Mouse (Mus musculus) liver, embryonic 14.5 days (tissue): ENCODE results near the gene Ccdc8. TPM values are rescaled to one million over a fixed set of nuclear protein-coding genes. Genes with fewer than 3 reads are reported as not detected.

Experiments used
- ATAC-seq: fragments of 200-750 bp; cut with Nextera tagmentation; 2 replicates; pipeline ENCODE4 v1.8.0; 2017; ENCODE audit warnings: moderate number of reproducible peaks, mild to moderate bottlenecking, moderate library complexity; ENCODE audit not compliant: insufficient read depth
- DNase-seq, 3 experiments: peaks; one replicate each; pipeline ENCODE4 v3.0.0-alpha.2; 2012 to 2013; ENCODE audit warnings: low read depth in 3 of 3, low spot score in 3 of 3
- H3K27ac ChIP-seq: fragments of 300-500 bp; sonication (generic); 2 replicates; pipeline ENCODE4 v1.5.1; 2014; ENCODE audit warnings: moderate library complexity, mild to moderate bottlenecking, control low read depth, inconsistent platforms
- H3K27me3 ChIP-seq: fragments of 300-500 bp; sonication (generic); 2 replicates; pipeline ENCODE4 v1.6.1; 2014; ENCODE audit warnings: mild to moderate bottlenecking, low read length, moderate library complexity; ENCODE audit not compliant: control insufficient read depth, insufficient read depth
- H3K36me3 ChIP-seq: fragments of 300-500 bp; sonication (generic); replicated peaks from 2 replicates; pipeline ENCODE4 v1.6.1; 2014; ENCODE audit warnings: low read depth; ENCODE audit not compliant: control insufficient read depth, insufficient read depth
- H3K4me1 ChIP-seq, 2 experiments: fragments of 200-500 bp in 1 of 2; fragments of 300-500 bp in 1 of 2; sonication (generic) in 1 of 2; replicated peaks; 2 replicates each; pipeline ENCODE4 v1.6.1; 2012 to 2014; ENCODE audit warnings: antibody characterized with exemption in 1 of 2, inconsistent platforms in 1 of 2, low read length in 1 of 2; ENCODE audit not compliant: control insufficient read depth in 2 of 2, insufficient read depth in 2 of 2
- H3K4me2 ChIP-seq: fragments of 300-500 bp; sonication (generic); 2 replicates; pipeline ENCODE4 v1.6.1; 2014; ENCODE audit warnings: low read depth, mild to moderate bottlenecking, control low read depth, moderate library complexity
- H3K4me3 ChIP-seq, 2 experiments: fragments of 200-500 bp in 1 of 2; fragments of 300-500 bp in 1 of 2; sonication (generic) in 1 of 2; 2 replicates each; pipeline ENCODE4 v1.5.1; 2012 to 2014; ENCODE audit warnings: low read depth in 2 of 2, low read length in 2 of 2, mild to moderate bottlenecking in 2 of 2, control low read depth in 1 of 2, inconsistent platforms in 1 of 2, moderate library complexity in 1 of 2; ENCODE audit not compliant: insufficient read depth in 1 of 2
- H3K9ac ChIP-seq: fragments of 300-500 bp; sonication (generic); replicated peaks from 2 replicates; pipeline ENCODE4 v1.6.1; 2014; ENCODE audit warnings: mild to moderate bottlenecking, control low read depth, moderate library complexity
- H3K9me3 ChIP-seq: fragments of 300-500 bp; sonication (generic); 2 replicates; pipeline ENCODE4 v1.6.1; 2016; ENCODE audit warnings: low read length, mixed read lengths; ENCODE audit not compliant: control insufficient read depth
- CTCF ChIP-seq: IDR thresholded peaks from 2 replicates; pipeline ENCODE4 v1.5.1; 2016; ENCODE audit warnings: antibody characterized with exemption, low read depth, control low read depth
- EP300 ChIP-seq: IDR thresholded peaks from 2 replicates; pipeline ENCODE4 v1.6.1; 2016; ENCODE audit warnings: antibody characterized with exemption, low read depth
- WGBS: fragments of 180-500 bp; shearing (Covaris S2); extraction: QIAGEN DNeasy Blood & Tissue Kit; methylation state at CpG from one replicate; pipeline ENCODE4 v1.1.7; 2014; ENCODE audit not compliant: insufficient replicate concordance; 5-methylcytosine and 5-hydroxymethylcytosine counted together
- polyA plus RNA-seq, 2 experiments: library from polyadenylated mRNA; depleted of rRNA in 1 of 2; stranded (reverse) in 1 of 2; unstranded in 1 of 2; fragments of >200 nt; fragmentation: Nextera tagmentation in 1 of 2; extraction: Ambion mirVana in 1 of 2; gene quantifications; 2 replicates each; pipeline versions ENCODE4 v1.2.1 to v1.2.3; 2012 to 2014

Gene Ccdc8
- polyA plus RNA-seq, 2 experiments: 1.5 to 2.7 TPM

DNA sequence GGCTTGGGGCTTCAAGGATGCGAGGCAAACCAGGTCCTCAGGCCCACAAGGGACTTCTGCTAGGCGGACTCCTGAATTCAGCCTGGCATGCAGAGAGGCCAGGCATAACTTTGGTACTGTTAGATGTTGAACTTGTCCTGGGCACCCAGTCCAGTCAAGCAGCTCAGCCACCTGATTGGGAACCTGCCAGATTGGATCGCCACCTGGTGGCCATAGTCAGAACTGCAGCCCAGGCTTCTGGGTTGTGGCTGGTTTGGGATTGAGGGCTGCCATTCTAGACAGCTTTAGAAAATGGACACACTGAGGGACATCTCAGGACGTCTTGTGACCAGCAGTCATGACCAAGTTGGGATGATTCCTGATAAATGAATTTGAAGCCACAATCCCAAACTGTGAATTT, 7.1 kb downstream of the Ccdc8 start:
- DNase-seq: peak; percentile 60 to 67 (median 60)
- Histone ChIP-seq H3K4me3 (no peak overlapping the region), H3K9ac (0 out of 2 replicates have a peak overlapping the region, but pooled peaks have one; percentile 4), H3K9me3 (no peaks in the 10 kb centered on the region), H3K4me2 (peak overlapping the region; percentile 50), H3K4me1 (peaks cover 5 to 12% of the 10 kb centered on the region in 2 experiments), H3K36me3 (no peaks in the 10 kb centered on the region), H3K27me3 (no peaks in the 10 kb centered on the region; the same call in 1 of the 2 replicates), H3K27ac (no peak overlapping the region; the same call in 1 of the 2 replicates)
- TF ChIP-seq EP300 (no peak), CTCF (peak; percentile 100)
- peak; percentile 58; the same call in 1 of the 2 replicates for ATAC-seq
- WGBS: 18% methylated on average over 4 of the region's 4 CpGs

DNA sequence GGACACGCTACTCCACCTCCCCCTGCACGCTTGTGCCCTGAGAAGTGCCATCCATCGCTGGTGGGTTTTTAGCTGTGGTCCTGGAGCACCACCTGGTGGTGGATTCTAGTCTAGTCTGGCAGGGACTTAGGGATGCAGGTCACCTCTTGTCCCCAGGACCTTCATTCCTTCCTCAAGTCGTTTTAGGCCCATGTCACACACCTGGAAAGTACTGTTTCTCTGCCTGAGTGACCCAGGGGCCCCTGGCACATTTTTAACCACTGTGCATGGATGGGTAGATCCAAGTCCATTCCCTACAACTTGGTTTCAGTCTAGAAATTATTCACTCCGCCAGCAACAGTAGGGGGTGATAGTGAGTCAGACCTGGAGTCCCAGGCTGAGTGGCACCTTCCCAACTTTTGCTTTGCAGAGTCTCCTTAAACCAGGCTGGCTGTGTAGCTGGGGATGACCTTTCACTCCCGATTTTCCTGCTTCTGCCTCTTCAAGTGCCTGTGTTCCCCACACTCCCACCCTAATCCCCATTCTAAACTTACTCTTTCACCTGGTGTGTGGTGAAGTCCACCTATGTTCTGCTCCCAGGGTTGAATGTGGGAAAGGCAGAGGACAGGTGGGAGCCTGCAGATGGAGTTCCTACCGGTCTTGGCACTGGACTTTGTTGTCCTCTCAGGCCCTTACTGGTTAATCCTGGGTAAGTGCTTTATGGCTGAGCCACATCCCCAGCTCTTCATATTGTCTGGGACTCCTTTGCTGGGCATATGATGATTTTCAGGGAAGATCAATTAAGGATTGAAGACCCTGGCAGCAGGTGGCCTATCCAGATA, 10.1 kb downstream of the Ccdc8 start:
- WGBS: 15% methylated on average over 7 of the region's 7 CpGs
- H3K27ac ChIP-seq: no peak overlapping the region
- ATAC-seq: peak; percentile 54
- H3K9ac ChIP-seq: no peak overlapping the region
- H3K36me3 ChIP-seq: peaks cover 16% of the 10 kb centered on the region
- no peak overlapping the region for H3K4me2 ChIP-seq
- peaks cover 5 to 10% of the 10 kb centered on the region in 2 experiments for H3K4me1 ChIP-seq
- no peak overlapping the region for H3K4me3 ChIP-seq
- H3K9me3 ChIP-seq: no peaks in the 10 kb centered on the region
- peak; percentile 62 to 63 (median 63) for DNase-seq
- TF ChIP-seq CTCF (peak; percentile 94), EP300 (no peak)
- no peaks in the 10 kb centered on the region for H3K27me3 ChIP-seq

- Histone ChIP-seq H3K4me3 (no peak overlapping the region), H3K4me2 (no peak overlapping the region), H3K27me3 (no peaks in the 10 kb centered on the region), H3K4me1 (peaks cover 5 to 10% of the 10 kb centered on the region in 2 experiments), H3K9ac (no peak overlapping the region), H3K27ac (peak overlapping the region; percentile 23; the same call in 1 of the 2 replicates), H3K9me3 (no peaks in the 10 kb centered on the region), H3K36me3 (peaks cover 18% of the 10 kb centered on the region)
- DNase-seq (no peak), ATAC-seq (0 out of 2 replicates have a peak, but pooled peaks have one; percentile 4)
- TF ChIP-seq CTCF (no peak), EP300 (no peak)
- 62% methylated on average over 7 of the region's 7 CpGs for WGBS
Measured at GRCm38 (mm10) chr7:17003230-17003960, 10.9 kb downstream of the Ccdc8 start.

DNA sequence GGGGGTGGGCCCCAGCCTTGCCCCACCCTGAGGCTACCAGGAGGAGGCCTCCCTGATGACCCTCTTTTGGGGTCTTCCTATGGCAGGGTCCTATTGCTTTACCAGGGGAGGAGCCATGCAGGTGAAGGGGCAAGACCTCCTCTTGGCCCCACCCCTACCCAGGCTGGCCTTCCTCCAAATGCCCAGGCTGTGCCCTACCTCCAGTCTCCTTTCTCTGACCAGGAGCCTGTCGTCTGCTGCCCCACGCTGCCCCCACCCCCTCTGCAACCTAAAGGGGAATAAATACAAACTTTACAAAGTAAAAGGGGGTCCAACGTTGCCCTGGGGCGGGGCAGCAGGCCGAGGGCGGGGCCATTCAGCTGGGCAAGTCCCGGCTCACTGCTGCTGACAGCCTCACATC, 12.2 kb downstream of the Ccdc8 start:
- Histone ChIP-seq H3K27me3 (no peaks in the 10 kb centered on the region), H3K27ac (no peak overlapping the region), H3K4me1 (no peaks in the 10 kb centered on the region), H3K36me3 (peaks cover 20% of the 10 kb centered on the region), H3K4me3 (no peak overlapping the region), H3K9me3 (no peaks in the 10 kb centered on the region), H3K4me2 (no peak overlapping the region), H3K9ac (no peak overlapping the region)
- no peak for ATAC-seq
- WGBS: 70% methylated on average over 7 of the region's 7 CpGs
- TF ChIP-seq CTCF (no peak), EP300 (no peak)
- no peak for DNase-seq

DNA sequence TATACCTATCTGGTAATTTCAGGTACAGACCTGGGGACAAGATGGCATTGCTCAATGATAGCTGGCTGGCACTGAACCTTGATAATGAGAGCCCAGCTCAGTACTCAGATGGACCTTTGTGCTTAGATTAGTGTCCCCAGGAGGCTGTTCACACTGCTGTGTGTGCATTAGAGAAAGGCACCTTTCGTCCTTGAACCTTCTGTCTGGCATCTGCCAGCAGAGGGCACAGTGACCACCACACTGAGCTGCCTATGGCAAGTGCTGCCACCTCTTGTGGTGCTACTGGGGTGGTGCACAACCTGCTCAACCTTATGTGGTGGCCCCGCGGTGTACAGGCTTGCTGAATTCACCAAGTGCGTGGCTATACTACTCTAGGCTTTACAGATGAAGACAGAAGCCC, 14.8 kb downstream of the Ccdc8 start:
- 75% methylated on average over 4 of the region's 4 CpGs for WGBS
- no peaks in the 10 kb centered on the region for H3K27me3 ChIP-seq
- no peak overlapping the region for H3K4me3 ChIP-seq
- TF ChIP-seq CTCF (peak; percentile 86), EP300 (no peak)
- H3K9ac ChIP-seq: no peak overlapping the region
- no peaks in the 10 kb centered on the region for H3K9me3 ChIP-seq
- peaks cover 29% of the 10 kb centered on the region for H3K36me3 ChIP-seq
- H3K27ac ChIP-seq: no peak overlapping the region
- ATAC-seq: no peak
- no peaks in the 10 kb centered on the region for H3K4me1 ChIP-seq
- H3K4me2 ChIP-seq: no peak overlapping the region
- DNase-seq: no peak
